In genomic region chr17:13092960-13093359, GRCm38 (mm10) we compare ENCODE assay signal across 21 mouse cellular contexts. TPM values are rescaled to one million over a fixed set of nuclear protein-coding genes. Genes with fewer than 3 reads are reported as not detected.
A peak's percentile ranks its signal among the peaks of the same experiment; 100 is the strongest.
DNase-seq lines count a peak whose midpoint lies in the region; ATAC-seq lines count a peak whose summit lies in the region.
"Not testable (repeated sequence)": the region's sequence is repeated elsewhere in the genome, so short reads cannot be mapped to it uniquely, and the experiment has no call there.
"Had no signal": no experiment of that assay in that cellular context is flagged by ENCODE, and none has a peak within 500 bp of the region (broad histone marks: within the 10 kb centered on the region; RNA-seq: fewer than 3 reads in every experiment).

No protein-coding gene starts in this region.

- not testable (repeated sequence) for H3K9me3 ChIP-seq in heart, embryonic 12.5 days (replicated peaks); kidney, embryonic 16.5 days (ENCODE audit: low read length)

- H3K4me1 ChIP-seq in heart, embryonic 12.5 days (replicated peaks); kidney, embryonic 16.5 days (ENCODE audit: insufficient read depth, low read length): not testable (repeated sequence)

- not testable (repeated sequence) for H3K27me3 ChIP-seq in heart, embryonic 12.5 days (replicated peaks); kidney, embryonic 16.5 days (ENCODE audit: insufficient read depth, low read length)

- H3K27ac ChIP-seq in heart, embryonic 12.5 days (ENCODE audit: poor library complexity, severe bottlenecking); kidney, embryonic 16.5 days (ENCODE audit: low read length): not testable (repeated sequence)

- WGBS in heart, embryonic 12.5 days = 71% methylated on average over 3 of the region's 4 CpGs
- WGBS in kidney, embryonic 16.5 days = 94% methylated on average over 2 of the region's 4 CpGs

- DNase-seq in A20 (ENCODE audit: low read depth, low spot score) = peak; percentile 7

- not testable (repeated sequence) for H3K9ac ChIP-seq in heart, embryonic 12.5 days; kidney, embryonic 16.5 days (replicated peaks; ENCODE audit: low read length)

- peak; percentile 54; the same call in 1 of the 2 replicates for ATAC-seq in common myeloid progenitor, adult 5-6 weeks (replicated peaks; ENCODE audit: low read depth, poor library complexity, severe bottlenecking)
- peak; percentile 66 for ATAC-seq in granulocyte monocyte progenitor cell, adult 5-6 weeks (replicated peaks; ENCODE audit: poor library complexity, severe bottlenecking)
- peak; percentile 45; the same call in 1 of the 2 replicates for ATAC-seq in heart, embryonic 12.5 days (ENCODE audit: insufficient number of reproducible peaks, low FRiP score)
- ATAC-seq in kidney, embryonic 16.5 days (ENCODE audit: low FRiP score, low TSS enrichment) = 0 out of 2 replicates have a peak, but pooled peaks have one; percentile 31
- peak; percentile 44; the same call in 1 of the 2 replicates for ATAC-seq in megakaryocyte progenitor cell, adult 5-6 weeks (replicated peaks; ENCODE audit: poor library complexity)
- peak; percentile 33; the same call in 1 of the 2 replicates for ATAC-seq in monocyte, adult 5-6 weeks (replicated peaks; ENCODE audit: insufficient number of reproducible peaks, low FRiP score, low TSS enrichment, poor library complexity, severe bottlenecking)

- H3K4me3 ChIP-seq in heart, embryonic 12.5 days; kidney, embryonic 16.5 days (ENCODE audit: low read length): not testable (repeated sequence)

- not testable (repeated sequence) for H3K36me3 ChIP-seq in heart, embryonic 12.5 days; kidney, embryonic 16.5 days (ENCODE audit: insufficient read depth, low read length)

- H3K4me2 ChIP-seq in heart, embryonic 12.5 days; kidney, embryonic 16.5 days (replicated peaks; ENCODE audit: low read depth, low read length): not testable (repeated sequence)

RNA-seq across cellular contexts. Expression of gene Tcp10b, which starts 32.1 kb away (rescaled TPM):
- 0.09 and 0.58 TPM in 2 replicates for total RNA-seq in common myeloid progenitor, adult 5-6 weeks (2017)
- total RNA-seq in granulocyte monocyte progenitor cell, adult 5-6 weeks (2014; fragmentation: Nextera tagmentation) = not detected in 2 replicates
- not detected in 2 replicates for total RNA-seq in granulocyte monocyte progenitor cell, adult 5-6 weeks (2017)
- polyA plus RNA-seq in heart, embryonic 12.5 days (2016; fragmentation: Nextera tagmentation; extraction: Ambion mirVana) = 0.15 TPM in 1 of 2 replicates, not detected in the other
- polyA plus RNA-seq in kidney, embryonic 16.5 days (2015; fragmentation: Nextera tagmentation; extraction: Ambion mirVana) = 0.09 TPM in 1 of 2 replicates, not detected in the other
- 0.15 and 0.99 TPM in 2 replicates for total RNA-seq in megakaryocyte progenitor cell, adult 5-6 weeks (2015)
- total RNA-seq in megakaryocyte progenitor cell, adult 5-6 weeks (2017) = 0.44 TPM in 1 of 2 replicates, not detected in the other
- 0.85 TPM in 1 of 3 replicates, not detected in the others for total RNA-seq in monocyte, adult 5-6 weeks (2017)
- total RNA-seq: G1E had no signal
- polyA plus RNA-seq: activated CD4-positive, CD25-positive, alpha-beta regulatory T cell, adult 4 months; C2C12; embryonic facial prominence, embryonic 11.5 days; embryonic facial prominence, embryonic 13.5 days; erythroblast, embryonic 14.5 days; forebrain, embryonic 10.5 days; forebrain, embryonic 13.5 days; forebrain, embryonic 15.5 days; G1E had no signal

RNA-seq across cellular contexts. Expression of gene Unc93a, which starts 38.6 kb away (rescaled TPM):
- not detected in 2 replicates for total RNA-seq in common myeloid progenitor, adult 5-6 weeks (2017)
- not detected in 2 replicates for total RNA-seq in granulocyte monocyte progenitor cell, adult 5-6 weeks (2014; fragmentation: Nextera tagmentation)
- not detected in 2 replicates for total RNA-seq in granulocyte monocyte progenitor cell, adult 5-6 weeks (2017)
- polyA plus RNA-seq in heart, embryonic 12.5 days (2016; fragmentation: Nextera tagmentation; extraction: Ambion mirVana) = not detected in 2 replicates
- polyA plus RNA-seq in kidney, embryonic 16.5 days (2015; fragmentation: Nextera tagmentation; extraction: Ambion mirVana) = 0.10 TPM in 1 of 2 replicates, not detected in the other
- not detected in 2 replicates for total RNA-seq in megakaryocyte progenitor cell, adult 5-6 weeks (2015)
- total RNA-seq in megakaryocyte progenitor cell, adult 5-6 weeks (2017) = 0.17 TPM in 1 of 2 replicates, not detected in the other
- total RNA-seq in monocyte, adult 5-6 weeks (2017) = 0.76 to 1.4 TPM (median 0.78 TPM) in 3 replicates
- polyA plus RNA-seq: activated CD4-positive, CD25-positive, alpha-beta regulatory T cell, adult 4 months; C2C12; cerebellum, adult 2 months; embryonic facial prominence, embryonic 11.5 days; embryonic facial prominence, embryonic 13.5 days; embryonic facial prominence, embryonic 15.5 days; erythroblast, embryonic 14.5 days; forebrain, embryonic 10.5 days; forebrain, embryonic 13.5 days; forebrain, embryonic 15.5 days; G1E had no signal

RNA-seq across cellular contexts. Expression of gene Gpr31b, which starts 40.9 kb away (rescaled TPM):
- total RNA-seq in common myeloid progenitor, adult 5-6 weeks (2017) = 0.73 TPM in 1 of 2 replicates, not detected in the other
- not detected in 2 replicates for total RNA-seq in granulocyte monocyte progenitor cell, adult 5-6 weeks (2014; fragmentation: Nextera tagmentation)
- total RNA-seq in granulocyte monocyte progenitor cell, adult 5-6 weeks (2017) = 0.21 and 1.6 TPM in 2 replicates
- 0.14 TPM in 1 of 2 replicates, not detected in the other for polyA plus RNA-seq in heart, embryonic 12.5 days (2016; fragmentation: Nextera tagmentation; extraction: Ambion mirVana)
- polyA plus RNA-seq in kidney, embryonic 16.5 days (2015; fragmentation: Nextera tagmentation; extraction: Ambion mirVana) = not detected in 2 replicates
- total RNA-seq in megakaryocyte progenitor cell, adult 5-6 weeks (2015) = 0.91 TPM in 1 of 2 replicates, not detected in the other
- 0.41 TPM in 1 of 2 replicates, not detected in the other for total RNA-seq in megakaryocyte progenitor cell, adult 5-6 weeks (2017)
- total RNA-seq in monocyte, adult 5-6 weeks (2017) = 1.3 to 2.8 TPM in 2 of 3 replicates, not detected in the other
- total RNA-seq: adrenal gland, postnatal 14 days had no signal
- polyA plus RNA-seq: activated CD4-positive, CD25-positive, alpha-beta regulatory T cell, adult 4 months; C2C12; cerebellum, adult 2 months; embryonic facial prominence, embryonic 11.5 days; embryonic facial prominence, embryonic 13.5 days; embryonic facial prominence, embryonic 15.5 days; erythroblast, embryonic 14.5 days; forebrain, embryonic 10.5 days; forebrain, embryonic 13.5 days; forebrain, embryonic 15.5 days; forebrain, postnatal 0 days; G1E; Patski had no signal
